Mouse (Mus musculus) limb, embryonic 10.5 days (tissue): ENCODE results near the gene Cox4i2. TPM values are rescaled to one million over a fixed set of nuclear protein-coding genes. Genes with fewer than 3 reads are reported as not detected.

Source experiments
- DNase-seq: peaks from one replicate; pipeline ENCODE4 v3.0.0-alpha.2; 2017; ENCODE audit warnings: low spot score
- H3K27ac ChIP-seq: fragments of 300-500 bp; sonication (generic); 2 replicates; pipeline ENCODE4 v1.5.1; 2016; ENCODE audit warnings: mild to moderate bottlenecking
- H3K27me3 ChIP-seq: fragments of 300-500 bp; sonication (generic); 2 replicates; pipeline ENCODE4 v1.6.1; 2016; ENCODE audit warnings: low read depth, mild to moderate bottlenecking; ENCODE audit not compliant: poor library complexity, severe bottlenecking
- H3K36me3 ChIP-seq: fragments of 300-500 bp; sonication (generic); 2 replicates; pipeline ENCODE4 v1.6.1; 2016; ENCODE audit warnings: mild to moderate bottlenecking, moderate library complexity
- H3K4me1 ChIP-seq: fragments of 300-500 bp; sonication (generic); 2 replicates; pipeline ENCODE4 v1.6.1; 2016
- H3K4me3 ChIP-seq: fragments of 300-500 bp; sonication (generic); 2 replicates; pipeline ENCODE4 v1.5.1; 2016; ENCODE audit warnings: mild to moderate bottlenecking, moderate library complexity
- H3K9me3 ChIP-seq: fragments of 300-500 bp; sonication (generic); replicated peaks from 2 replicates; pipeline ENCODE4 v1.6.1; 2016; ENCODE audit warnings: mild to moderate bottlenecking
- WGBS: fragments of 180-500 bp; shearing (Covaris S2); methylation state at CpG from one replicate; pipeline ENCODE4 v1.1.7; 2016; 5-methylcytosine and 5-hydroxymethylcytosine counted together
- polyA plus RNA-seq: library from polyadenylated mRNA; unstranded; fragments of >200 nt; fragmentation: Nextera tagmentation; extraction: Ambion mirVana; gene quantifications from 2 replicates; pipeline ENCODE4 v1.2.1, GENCODE M21; 2016

The Cox4i2 gene
- polyA plus RNA-seq, 1 experiment from 2014 or later, result 18.4 TPM

GRCm38 (mm10) chr2:152737306-152738221, 16.4 kb upstream of the Cox4i2 start:
- Histone ChIP-seq H3K27me3 (no peaks in the 10 kb centered on the region), H3K36me3 (peaks cover 7% of the 10 kb centered on the region; the same call in 1 of the 2 replicates), H3K4me3 (peak overlapping the region; percentile 91), H3K27ac (peak overlapping the region; percentile 96), H3K9me3 (no peaks in the 10 kb centered on the region), H3K4me1 (peaks cover 86% of the 10 kb centered on the region)
- 6% methylated on average over 10 of the region's 10 CpGs for WGBS
- DNase-seq, result peak; percentile 67

- no peaks in the 10 kb centered on the region for H3K9me3 ChIP-seq
- no peaks in the 10 kb centered on the region for H3K27me3 ChIP-seq
- peak overlapping the region; percentile 91 for H3K4me3 ChIP-seq
- no peak for DNase-seq
- peak overlapping the region; percentile 96 for H3K27ac ChIP-seq
- H3K4me1 ChIP-seq, result peaks cover 84% of the 10 kb centered on the region
- H3K36me3 ChIP-seq, result peaks cover 7% of the 10 kb centered on the region; the same call in 1 of the 2 replicates
- 43% methylated on average over 2 of the region's 2 CpGs for WGBS
These were observed 15.6 kb upstream of the Cox4i2 start for GRCm38 (mm10) chr2:152738341-152738740.

DNA sequence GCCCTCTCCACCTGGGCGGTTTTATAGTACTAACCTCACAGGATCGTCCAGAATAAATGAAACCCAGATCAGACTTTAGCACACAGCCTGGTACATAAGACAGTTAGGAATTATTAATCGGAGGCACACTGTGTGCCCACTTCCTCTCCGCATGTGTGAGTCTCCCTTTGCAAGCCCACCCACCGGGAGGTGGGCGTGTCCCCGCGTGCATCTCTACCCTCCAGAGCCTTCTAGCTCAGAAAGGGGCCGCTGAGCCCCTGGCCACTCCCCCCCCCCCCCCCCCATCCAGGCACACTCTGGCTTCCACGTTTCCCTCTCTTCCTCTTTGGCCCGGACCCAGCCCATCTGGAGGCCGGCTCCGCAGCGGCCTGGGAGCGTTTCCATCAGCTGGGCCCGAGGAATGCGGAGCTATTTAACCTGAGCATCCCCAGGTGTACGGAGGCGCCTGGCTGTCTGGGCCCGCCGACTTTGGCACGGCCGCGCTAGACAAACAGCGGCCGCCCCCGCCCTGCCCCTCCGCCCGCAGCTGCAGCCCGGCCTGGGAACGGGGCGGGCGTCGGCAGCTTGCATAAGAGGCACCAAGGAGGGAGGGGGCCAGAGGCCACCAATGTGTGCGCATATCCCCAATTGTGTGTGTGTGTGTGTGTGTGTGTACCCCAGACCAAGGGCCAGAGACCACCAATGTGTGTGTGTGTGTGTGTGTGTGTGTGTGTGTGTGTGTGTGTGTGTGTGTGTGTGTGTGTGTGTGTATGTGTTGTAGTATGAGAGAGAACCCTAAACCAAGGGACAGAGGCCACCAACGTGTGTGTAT, 14.7 kb upstream of the Cox4i2 start:
- H3K4me3 ChIP-seq, result peak overlapping the region; percentile 91
- H3K36me3 ChIP-seq, result peaks cover 7% of the 10 kb centered on the region; the same call in 1 of the 2 replicates
- H3K4me1 ChIP-seq, result peaks cover 76% of the 10 kb centered on the region
- peak; percentile 94 for DNase-seq
- WGBS, result under 1% methylated on average over 35 of the region's 36 CpGs
- H3K27ac ChIP-seq, result peak overlapping the region; percentile 96
- H3K9me3 ChIP-seq, result no peaks in the 10 kb centered on the region
- no peaks in the 10 kb centered on the region for H3K27me3 ChIP-seq

DNA sequence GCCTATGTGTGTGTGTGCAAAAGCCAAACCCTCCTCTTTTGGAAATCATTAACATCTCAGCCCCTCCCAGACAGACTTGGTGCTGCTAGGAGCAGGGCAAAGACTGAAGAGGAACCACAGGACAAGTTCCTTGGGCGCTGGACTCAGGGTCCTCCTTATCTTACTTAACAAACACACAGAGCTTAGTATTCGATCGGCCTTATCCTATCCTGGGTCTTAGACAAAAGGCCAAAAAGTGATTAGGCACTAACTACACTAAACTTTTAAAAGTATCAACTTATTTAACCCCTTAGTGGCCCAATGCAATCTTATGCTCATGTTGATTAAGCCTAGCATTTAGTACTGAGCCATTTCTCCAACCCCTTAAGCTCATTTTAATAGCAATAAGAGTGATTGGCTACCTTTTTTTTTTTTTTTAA, 14.1 kb upstream of the Cox4i2 start:
- Histone ChIP-seq H3K4me1 (peaks cover 69% of the 10 kb centered on the region), H3K27ac (peak overlapping the region; percentile 96), H3K4me3 (peak overlapping the region; percentile 91), H3K9me3 (no peaks in the 10 kb centered on the region), H3K36me3 (peaks cover 7% of the 10 kb centered on the region; the same call in 1 of the 2 replicates), H3K27me3 (no peaks in the 10 kb centered on the region)
- WGBS, result 25% methylated on average over 3 of the region's 3 CpGs
- no peak for DNase-seq

DNA sequence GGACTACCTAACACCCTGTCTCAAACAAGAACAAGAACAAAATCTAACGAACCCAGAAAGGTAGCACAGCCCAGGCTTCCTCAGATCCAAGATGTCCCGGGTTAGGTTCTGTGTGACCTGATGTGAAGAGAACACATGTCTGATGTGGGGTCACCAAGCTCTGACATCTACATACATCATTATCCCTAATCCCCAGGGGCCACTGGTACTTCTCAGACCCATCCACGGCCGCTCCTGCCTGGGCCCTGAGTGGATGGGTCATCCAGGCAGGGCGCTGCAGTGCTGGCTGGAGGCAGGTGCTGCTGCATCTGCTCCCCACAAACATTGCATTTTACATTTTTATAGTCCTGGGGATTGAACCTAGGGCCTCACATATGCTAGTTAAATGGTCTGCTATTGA, 13.5 kb upstream of the Cox4i2 start:
- peak overlapping the region; percentile 96 for H3K27ac ChIP-seq
- no peak overlapping the region for H3K4me3 ChIP-seq
- peaks cover 63% of the 10 kb centered on the region for H3K4me1 ChIP-seq
- WGBS, result 54% methylated on average over 5 of the region's 5 CpGs
- no peak for DNase-seq
- no peaks in the 10 kb centered on the region for H3K9me3 ChIP-seq
- no peaks in the 10 kb centered on the region for H3K27me3 ChIP-seq
- H3K36me3 ChIP-seq, result peaks cover 7% of the 10 kb centered on the region; the same call in 1 of the 2 replicates

DNA sequence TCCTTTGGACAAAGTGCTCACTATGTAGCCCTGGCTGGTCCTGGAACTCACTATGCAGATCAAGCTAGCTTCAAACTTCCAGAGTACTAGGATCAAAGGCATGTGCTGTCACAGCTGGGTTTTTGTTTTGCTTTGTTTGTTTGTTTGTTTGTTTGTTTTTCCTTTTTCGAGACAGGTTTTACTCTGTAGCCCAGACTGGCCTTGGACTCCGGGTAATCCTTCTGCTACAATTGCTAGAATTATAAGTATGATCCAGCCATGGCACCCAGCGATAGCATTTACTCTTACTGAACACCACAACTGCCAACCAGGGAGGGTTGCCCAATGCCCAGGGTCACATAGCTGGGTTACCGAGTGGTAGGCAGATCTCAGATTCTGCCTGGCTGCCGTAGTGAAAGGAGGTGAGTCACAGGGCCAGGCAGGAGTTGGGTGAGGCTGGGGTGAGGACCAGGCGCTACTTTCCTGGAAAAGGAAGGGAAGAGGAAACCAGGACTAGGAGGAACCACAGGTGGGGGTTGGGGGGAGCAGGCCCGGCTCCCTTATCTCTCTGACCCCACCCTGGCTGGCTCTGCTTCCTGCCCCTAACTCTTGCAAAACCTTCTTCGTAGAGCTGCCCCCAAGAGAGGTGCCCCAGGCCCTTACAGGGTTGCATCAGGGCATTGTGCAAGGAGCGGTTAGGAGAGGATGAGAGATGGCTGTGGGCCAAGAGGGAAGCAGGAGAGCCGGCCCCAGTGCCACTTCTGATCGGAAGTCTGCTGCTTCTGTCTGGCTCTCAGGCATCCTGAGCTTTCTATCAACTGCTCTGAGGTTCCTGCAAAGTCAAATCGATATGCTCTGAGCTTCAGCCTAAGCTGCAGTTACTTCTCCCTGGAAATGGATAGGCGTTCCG, 12.6 kb upstream of the Cox4i2 start:
- Histone ChIP-seq H3K27me3 (no peaks in the 10 kb centered on the region), H3K4me3 (peak overlapping the region; percentile 22; the same call in 1 of the 2 replicates), H3K27ac (peak overlapping the region; percentile 83), H3K9me3 (no peaks in the 10 kb centered on the region), H3K36me3 (peaks cover 7% of the 10 kb centered on the region; the same call in 1 of the 2 replicates), H3K4me1 (peaks cover 56% of the 10 kb centered on the region)
- peak; percentile 62 for DNase-seq
- WGBS, result 49% methylated on average over 14 of the region's 14 CpGs

GRCm38 (mm10) chr2:152742435-152742834, 11.5 kb upstream of the Cox4i2 start:
- Histone ChIP-seq H3K27ac (peak overlapping the region; percentile 83), H3K4me3 (no peak overlapping the region), H3K27me3 (no peaks in the 10 kb centered on the region), H3K4me1 (peaks cover 54% of the 10 kb centered on the region), H3K9me3 (no peaks in the 10 kb centered on the region), H3K36me3 (peaks cover 6% of the 10 kb centered on the region; the same call in 1 of the 2 replicates)
- DNase-seq, result peak; percentile 86
- 31% methylated on average over 10 of the region's 10 CpGs for WGBS

GRCm38 (mm10) chr2:152756474-152757393, 2.8 kb downstream of the Cox4i2 start:
- no peak for DNase-seq
- H3K36me3 ChIP-seq, result no peaks in the 10 kb centered on the region
- H3K27ac ChIP-seq, result no peak overlapping the region
- H3K4me1 ChIP-seq, result peaks cover 35% of the 10 kb centered on the region
- H3K27me3 ChIP-seq, result peaks cover 22% of the 10 kb centered on the region
- WGBS, result 69% methylated on average over 17 of the region's 17 CpGs
- no peaks in the 10 kb centered on the region for H3K9me3 ChIP-seq
- H3K4me3 ChIP-seq, result no peak overlapping the region

DNA sequence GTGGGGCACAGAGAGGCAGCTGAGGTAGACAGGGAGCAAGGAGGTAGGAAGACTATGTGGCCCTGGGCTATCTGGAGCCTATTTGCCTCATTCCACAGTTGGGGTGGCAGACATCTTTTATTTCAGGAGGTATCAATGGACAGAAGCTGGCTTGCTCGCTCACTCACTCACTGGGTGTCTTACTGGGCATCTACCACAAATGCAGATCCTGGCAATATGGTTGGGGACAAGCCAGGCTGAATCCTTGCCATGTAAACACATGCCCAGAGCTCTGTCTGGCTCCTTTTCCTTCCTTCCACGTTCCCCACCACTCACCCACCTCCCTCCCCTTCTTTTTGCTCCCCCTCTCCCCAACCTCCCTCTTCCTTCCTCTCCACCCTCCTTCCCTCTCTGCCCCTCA, 3.5 kb downstream of the Cox4i2 start:
- H3K4me1 ChIP-seq, result peaks cover 35% of the 10 kb centered on the region
- H3K27me3 ChIP-seq, result peaks cover 22% of the 10 kb centered on the region
- no peak overlapping the region for H3K4me3 ChIP-seq
- WGBS, result 43% methylated on average over 2 of the region's 2 CpGs
- no peaks in the 10 kb centered on the region for H3K9me3 ChIP-seq
- H3K27ac ChIP-seq, result no peak overlapping the region
- DNase-seq, result no peak
- H3K36me3 ChIP-seq, result no peaks in the 10 kb centered on the region

- H3K27me3 ChIP-seq, result peaks cover 17% of the 10 kb centered on the region
- WGBS, result 64% methylated on average over 4 of the region's 4 CpGs
These were observed 4.4 kb downstream of the Cox4i2 start for GRCm38 (mm10) chr2:152758351-152758750.

GRCm38 (mm10) chr2:152763310-152763709, 9.3 kb downstream of the Cox4i2 start:
- 84% methylated on average over 6 of the region's 6 CpGs for WGBS
- no peak for DNase-seq
- no peaks in the 10 kb centered on the region for H3K36me3 ChIP-seq
- H3K4me3 ChIP-seq, result no peak overlapping the region
- H3K27me3 ChIP-seq, result no peaks in the 10 kb centered on the region
- no peaks in the 10 kb centered on the region for H3K9me3 ChIP-seq
- peaks cover 34% of the 10 kb centered on the region for H3K4me1 ChIP-seq
- no peak overlapping the region for H3K27ac ChIP-seq

More at GRCm38 (mm10) chr2:152758351-152758750, 4.4 kb downstream of the Cox4i2 start:
- Histone ChIP-seq H3K9me3 (no peaks in the 10 kb centered on the region), H3K36me3 (no peaks in the 10 kb centered on the region), H3K27ac (no peak overlapping the region), H3K4me3 (no peak overlapping the region), H3K4me1 (peaks cover 35% of the 10 kb centered on the region)
- no peak for DNase-seq
